Mouse (Mus musculus) Patski (cell line): ENCODE measurements around the gene Wnt10a. TPM values are rescaled to one million over a fixed set of nuclear protein-coding genes. Genes with fewer than 3 reads are reported as not detected.

Source experiments
- ATAC-seq: fragments of 100-300 bp; one replicate; pipeline ENCODE4 v1.8.0; 2021
- CTCF ChIA-PET: fragments of 350-600 bp; sonication (Branson Sonifier 250); formaldehyde crosslinking; loops from one replicate; lab custom pipeline; 2022; ENCODE audit warnings: inconsistent platforms; lab: Charles Lee
- POLR2A ChIA-PET: fragments of 350-600 bp; sonication (Branson Sonifier 250); formaldehyde crosslinking; loops from one replicate; lab custom pipeline; 2022; ENCODE audit warnings: antibody characterized with exemption, inconsistent platforms; lab: Charles Lee
- DNase-seq: peaks from one replicate; pipeline ENCODE4 v3.0.0-alpha.2; 2011; ENCODE audit warnings: low read depth, low spot score
- H3K27me3 ChIP-seq: fragments of 371-371 bp; one replicate; pipeline ENCODE4 v1.5.1; 2021
- CTCF ChIP-seq: fragments of 100-300 bp; IDR thresholded peaks from one replicate; pipeline ENCODE4 v1.5.1; 2021
- in situ Hi-C: fragments of 300-500 bp; cut with MboI; formaldehyde crosslinking; loops from 3 replicates; pipeline ENCODE4 v1.11.1; 2018; ENCODE audit warnings: low pct_unique_long_range_greater_than_20kb, mixed read lengths
- polyA plus RNA-seq: library from polyadenylated mRNA; unstranded; gene quantifications from one replicate; pipeline ENCODE4 v1.2.3, GENCODE M21; 2021

The Wnt10a gene
- polyA plus RNA-seq, 1 experiment from 2014 or later, result not detected

GRCm38 (mm10) chr1:74801631-74802140, 10.4 kb downstream of the Wnt10a start:
- ATAC-seq, result no peak
- in situ Hi-C loops, result no loop called here
- DNase-seq, result no peak
- no peak for TF ChIP-seq CTCF
- H3K27me3 ChIP-seq, result peaks cover 81% of the 10 kb centered on the region
- CTCF ChIA-PET, result interaction anchor here (2.0 kb wide), 1 partner anchor 14 kb away, joined by 9 read pairs; no protein-coding TSS in a partner anchor
- POLR2A ChIA-PET, result no interaction called here

GRCm38 (mm10) chr1:74802795-74803656, 11.7 kb downstream of the Wnt10a start:
- DNase-seq (peak; percentile 10), ATAC-seq (peak; percentile 45)
- no peak for TF ChIP-seq CTCF
- H3K27me3 ChIP-seq, result peaks cover 76% of the 10 kb centered on the region
- ChIA-PET POLR2A (interaction anchor here (0.8 kb wide), 1 partner anchor 12 kb away, joined by 3 read pairs; no protein-coding TSS in a partner anchor), CTCF (interaction anchor here (1.3 to 1.7 kb wide), 4 partner anchors 8 to 15 kb away, joined by 4 to 7 read pairs (median 4); partner anchors contain the start of gene Wnt10a)
- in situ Hi-C loops, result no loop called here

- peaks cover 72% of the 10 kb centered on the region for H3K27me3 ChIP-seq
- no peak for TF ChIP-seq CTCF
- no peak for DNase-seq
- CTCF ChIA-PET, result interaction anchor here (0.9 to 1.7 kb wide), 4 partner anchors 9 to 41 kb away, joined by 4 to 6 read pairs (median 4); no protein-coding TSS in a partner anchor
- in situ Hi-C loops, result no loop called here
- no peak for ATAC-seq
- POLR2A ChIA-PET, result no interaction called here
Observed at GRCm38 (mm10) chr1:74804211-74804870, 13.0 kb downstream of the Wnt10a start.

DNA sequence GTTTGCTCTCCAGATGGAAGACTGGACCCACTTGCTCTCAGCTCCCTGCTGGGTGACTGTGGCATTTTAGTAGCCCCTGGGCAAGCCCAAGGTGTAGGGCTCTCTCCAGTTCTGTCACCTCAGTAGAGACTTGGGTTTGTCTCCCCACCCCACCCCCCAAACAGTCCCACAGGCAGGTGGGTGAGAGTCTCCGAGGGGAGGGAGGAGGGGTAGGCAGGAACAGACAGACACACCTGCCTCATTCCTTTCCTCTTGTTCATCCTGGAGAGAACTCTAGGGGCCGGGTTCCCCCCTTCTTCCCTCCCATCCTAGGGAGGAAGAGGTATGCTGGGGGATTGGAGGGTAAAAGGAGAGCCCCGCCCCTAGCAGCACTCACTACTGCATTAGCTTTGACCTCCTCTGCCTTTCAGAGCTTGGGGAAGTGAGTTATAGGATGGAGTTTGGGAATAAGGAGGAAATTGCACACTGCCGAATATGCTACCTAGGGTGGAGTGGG, 14.1 kb downstream of the Wnt10a start:
- ATAC-seq, result no peak
- POLR2A ChIA-PET, result no interaction called here
- in situ Hi-C loops, result no loop called here
- TF ChIP-seq CTCF, result no peak
- CTCF ChIA-PET, result interaction anchor here (0.9 to 1.7 kb wide), 4 partner anchors 10 to 42 kb away, joined by 4 to 6 read pairs (median 4); no protein-coding TSS in a partner anchor
- H3K27me3 ChIP-seq, result peaks cover 69% of the 10 kb centered on the region
- DNase-seq, result no peak

- in situ Hi-C loops, result no loop called here
- no peak for TF ChIP-seq CTCF
Observed at GRCm38 (mm10) chr1:74805843-74806242, 14.5 kb downstream of the Wnt10a start.

DNA sequence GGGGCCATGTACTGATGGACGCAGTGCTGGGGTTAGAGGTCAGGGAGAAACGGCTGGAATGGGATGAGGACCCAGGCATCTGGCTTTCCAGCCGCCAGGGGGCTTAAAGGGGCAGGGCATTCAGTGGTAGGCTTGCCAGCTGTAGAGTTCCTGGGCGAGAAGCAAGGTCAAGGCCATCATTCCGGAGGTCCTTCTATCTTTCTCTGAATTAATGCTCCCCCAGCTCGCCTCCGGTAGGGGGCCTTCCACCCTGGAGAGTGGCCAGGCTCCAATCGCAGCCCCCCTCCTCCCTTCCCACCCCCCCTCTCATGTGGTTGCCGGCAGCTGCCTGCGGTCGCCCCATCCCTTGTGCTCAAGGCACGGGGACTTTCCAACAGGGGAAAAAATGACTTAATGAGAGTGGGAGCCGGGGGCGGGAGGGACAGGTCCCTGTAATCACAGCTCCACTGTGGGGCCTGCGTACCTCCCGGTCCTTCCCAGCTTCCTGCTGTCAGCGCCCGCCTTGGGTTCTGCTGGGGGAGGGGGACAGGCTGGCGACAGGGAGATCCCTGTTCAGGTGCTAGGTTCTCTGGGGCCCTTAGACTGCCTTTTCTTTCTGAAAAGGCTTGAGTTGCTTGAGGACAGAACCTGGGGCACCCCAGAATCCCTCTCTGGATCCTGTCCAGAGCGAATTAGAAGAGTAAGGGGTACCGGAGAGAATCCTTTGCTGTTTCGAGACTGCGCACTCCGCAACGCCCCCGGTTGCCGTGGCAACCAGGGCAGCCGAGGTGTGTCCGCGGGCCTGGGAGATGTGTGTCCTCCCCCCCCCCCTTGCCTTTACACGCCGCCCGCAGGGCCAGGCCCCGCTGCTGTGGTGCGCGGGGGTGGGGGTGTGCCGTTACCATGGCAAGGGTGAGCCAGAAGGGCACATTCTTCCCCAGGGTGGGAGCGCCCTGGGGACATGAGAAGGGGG, 15.3 kb downstream of the Wnt10a start:
- H3K27me3 ChIP-seq, result peaks cover 60% of the 10 kb centered on the region
- DNase-seq, result no peak
- ATAC-seq, result no peak
- ChIA-PET POLR2A (interaction anchor here (0.5 kb wide), 1 partner anchor 44 kb away, joined by 3 read pairs; no protein-coding TSS in a partner anchor), CTCF (interaction anchor here (1.3 to 2.3 kb wide), 4 partner anchors 11 to 44 kb away, joined by 3 to 26 read pairs (median 10); no protein-coding TSS in a partner anchor)
- in situ Hi-C loops, result no loop called here
- TF ChIP-seq CTCF, result no peak

More at GRCm38 (mm10) chr1:74805843-74806242, 14.5 kb downstream of the Wnt10a start:
- H3K27me3 ChIP-seq, result peaks cover 65% of the 10 kb centered on the region
- ATAC-seq (no peak), DNase-seq (no peak)
- POLR2A ChIA-PET, result no interaction called here
- CTCF ChIA-PET, result no interaction called here

GRCm38 (mm10) chr1:74807551-74808071, 16.3 kb downstream of the Wnt10a start:
- ATAC-seq (no peak), DNase-seq (no peak)
- in situ Hi-C loops, result no loop called here
- peaks cover 62% of the 10 kb centered on the region for H3K27me3 ChIP-seq
- no peak for TF ChIP-seq CTCF
- CTCF ChIA-PET, result interaction anchor here (0.9 to 2.3 kb wide), 11 partner anchors 9 to 224 kb away, joined by 3 to 26 read pairs (median 6); partner anchors contain the start of gene Wnt6
- POLR2A ChIA-PET, result interaction anchor here (0.5 to 1.3 kb wide), 2 partner anchors 22 to 45 kb away, joined by 3 read pairs; no protein-coding TSS in a partner anchor

DNA sequence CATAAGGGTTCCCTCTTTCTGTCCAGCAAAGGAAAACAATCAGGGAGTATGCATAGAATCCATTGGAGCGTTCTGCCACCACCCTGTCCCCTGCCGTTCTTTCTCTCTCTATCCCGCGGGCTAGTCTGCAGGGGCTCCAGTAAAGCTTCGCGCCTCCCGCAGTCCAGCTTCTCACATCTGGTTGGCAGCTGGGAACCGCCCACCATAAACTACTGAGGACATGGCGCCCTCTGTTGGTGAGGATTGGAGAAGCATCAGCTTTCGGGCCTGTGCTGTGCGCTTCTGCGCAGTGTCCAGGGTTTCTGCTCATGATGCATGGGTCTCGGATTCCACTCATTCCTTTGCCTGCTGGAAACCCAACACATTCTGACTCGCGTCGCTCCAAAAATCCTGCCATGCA, 16.8 kb downstream of the Wnt10a start:
- no peak for TF ChIP-seq CTCF
- CTCF ChIA-PET, result interaction anchor here (0.8 to 2.3 kb wide), 13 partner anchors 9 to 225 kb away, joined by 3 to 26 read pairs (median 5); partner anchors contain the start of gene Wnt6
- ATAC-seq (peak; percentile 63), DNase-seq (peak; percentile 20)
- peaks cover 58% of the 10 kb centered on the region for H3K27me3 ChIP-seq
- in situ Hi-C loops, result no loop called here
- POLR2A ChIA-PET, result interaction anchor here (0.6 to 1.3 kb wide), 2 partner anchors 23 to 45 kb away, joined by 3 read pairs; no protein-coding TSS in a partner anchor
